Mouse (Mus musculus) intestine, embryonic 14.5 days (tissue): ENCODE measurements around the gene Acta2. TPM values are rescaled to one million over a fixed set of nuclear protein-coding genes. Genes with fewer than 3 reads are reported as not detected.

Source experiments
- ATAC-seq: fragments of 200-750 bp; cut with Nextera tagmentation; replicated peaks from 2 replicates; pipeline ENCODE4 v1.8.0; 2017; ENCODE audit warnings: low read depth, moderate number of reproducible peaks, moderate TSS enrichment, moderate library complexity; ENCODE audit not compliant: low FRiP score, low TSS enrichment
- DNase-seq: peaks from one replicate; pipeline ENCODE4 v3.0.0-alpha.2; 2018; ENCODE audit warnings: low spot score
- H3K27ac ChIP-seq: fragments of 300-500 bp; sonication (generic); 2 replicates; pipeline ENCODE4 v1.5.1; 2014; ENCODE audit warnings: low read depth, mild to moderate bottlenecking, control low read depth
- H3K27me3 ChIP-seq: fragments of 300-500 bp; sonication (generic); replicated peaks from 2 replicates; pipeline ENCODE4 v1.6.1; 2014; ENCODE audit warnings: low read length, control low read depth; ENCODE audit not compliant: control insufficient read depth, insufficient read depth
- H3K36me3 ChIP-seq: fragments of 300-500 bp; sonication (generic); 2 replicates; pipeline ENCODE4 v1.6.1; 2014; ENCODE audit warnings: low read length, control low read depth; ENCODE audit not compliant: control insufficient read depth, insufficient read depth
- H3K4me1 ChIP-seq: fragments of 300-500 bp; sonication (generic); replicated peaks from 2 replicates; pipeline ENCODE4 v1.6.1; 2014; ENCODE audit warnings: low read length, control low read depth, mixed read lengths; ENCODE audit not compliant: control insufficient read depth, insufficient read depth
- H3K4me2 ChIP-seq: fragments of 300-500 bp; sonication (generic); 2 replicates; pipeline ENCODE4 v1.6.1; 2014; ENCODE audit warnings: low read length
- H3K4me3 ChIP-seq: fragments of 300-500 bp; sonication (generic); 2 replicates; pipeline ENCODE4 v1.5.1; 2014; ENCODE audit warnings: low read depth, low read length, control low read depth, mixed read lengths
- H3K9ac ChIP-seq: fragments of 300-500 bp; sonication (generic); 2 replicates; pipeline ENCODE4 v1.6.1; 2014; ENCODE audit warnings: mild to moderate bottlenecking, low read length
- H3K9me3 ChIP-seq: fragments of 300-500 bp; sonication (generic); 2 replicates; pipeline ENCODE4 v1.6.1; 2016; ENCODE audit warnings: low read length, control low read depth; ENCODE audit not compliant: control insufficient read depth
- WGBS: fragments of 180-500 bp; shearing (Covaris S2); extraction: QIAGEN DNeasy Blood & Tissue Kit; methylation state at CpG from one replicate; pipeline ENCODE4 v1.1.7; 2014; 5-methylcytosine and 5-hydroxymethylcytosine counted together
- polyA plus RNA-seq: library from polyadenylated mRNA; unstranded; fragments of >200 nt; fragmentation: Nextera tagmentation; extraction: Ambion mirVana; gene quantifications from 2 replicates; pipeline ENCODE4 v1.2.1, GENCODE M21; 2014

Gene Acta2
- polyA plus RNA-seq, 1 experiment from 2014 or later, result 1,786 TPM

- no peaks in the 10 kb centered on the region for H3K9me3 ChIP-seq
- no peaks in the 10 kb centered on the region for H3K4me1 ChIP-seq
- WGBS, result 15% methylated on average over 6 of the region's 6 CpGs
- no peak overlapping the region for H3K4me2 ChIP-seq
- DNase-seq (peak; percentile 74), ATAC-seq (0 out of 2 replicates have a peak, but pooled peaks have one; percentile 24)
- no peak overlapping the region for H3K4me3 ChIP-seq
- peaks cover 69% of the 10 kb centered on the region for H3K36me3 ChIP-seq
- no peak overlapping the region for H3K27ac ChIP-seq
- no peaks in the 10 kb centered on the region for H3K27me3 ChIP-seq
- no peak overlapping the region for H3K9ac ChIP-seq
Measured at GRCm38 (mm10) chr19:34244056-34244455, 11.3 kb downstream of the Acta2 start.

DNA sequence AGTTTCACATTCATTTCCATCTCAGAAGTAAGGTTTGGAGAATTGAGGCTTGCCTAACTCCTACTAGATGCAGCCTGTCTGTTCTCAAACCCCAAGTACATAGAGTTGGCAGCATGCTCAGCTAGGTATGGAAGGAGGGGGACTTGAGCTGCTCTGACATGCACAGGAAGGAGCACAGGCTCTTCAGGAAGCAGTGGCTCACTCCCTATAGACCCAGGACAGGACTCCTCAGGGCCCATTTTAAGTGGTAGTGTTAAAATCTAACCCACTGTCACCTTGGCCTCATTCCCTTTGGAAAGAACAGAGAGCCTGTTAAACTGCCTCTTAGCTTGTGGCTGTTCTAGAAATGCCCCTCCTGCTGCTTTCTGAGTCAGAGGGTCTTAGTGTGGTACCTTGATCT lies 12.5 kb downstream of the Acta2 start:
- no peak for ATAC-seq
- H3K9me3 ChIP-seq, result no peaks in the 10 kb centered on the region
- peaks cover 58% of the 10 kb centered on the region for H3K36me3 ChIP-seq
- H3K4me2 ChIP-seq, result no peak overlapping the region
- H3K27me3 ChIP-seq, result no peaks in the 10 kb centered on the region
- no peak overlapping the region for H3K4me3 ChIP-seq
- no peaks in the 10 kb centered on the region for H3K4me1 ChIP-seq
- H3K27ac ChIP-seq, result no peak overlapping the region
- H3K9ac ChIP-seq, result no peak overlapping the region
- peak; percentile 35 for DNase-seq

DNA sequence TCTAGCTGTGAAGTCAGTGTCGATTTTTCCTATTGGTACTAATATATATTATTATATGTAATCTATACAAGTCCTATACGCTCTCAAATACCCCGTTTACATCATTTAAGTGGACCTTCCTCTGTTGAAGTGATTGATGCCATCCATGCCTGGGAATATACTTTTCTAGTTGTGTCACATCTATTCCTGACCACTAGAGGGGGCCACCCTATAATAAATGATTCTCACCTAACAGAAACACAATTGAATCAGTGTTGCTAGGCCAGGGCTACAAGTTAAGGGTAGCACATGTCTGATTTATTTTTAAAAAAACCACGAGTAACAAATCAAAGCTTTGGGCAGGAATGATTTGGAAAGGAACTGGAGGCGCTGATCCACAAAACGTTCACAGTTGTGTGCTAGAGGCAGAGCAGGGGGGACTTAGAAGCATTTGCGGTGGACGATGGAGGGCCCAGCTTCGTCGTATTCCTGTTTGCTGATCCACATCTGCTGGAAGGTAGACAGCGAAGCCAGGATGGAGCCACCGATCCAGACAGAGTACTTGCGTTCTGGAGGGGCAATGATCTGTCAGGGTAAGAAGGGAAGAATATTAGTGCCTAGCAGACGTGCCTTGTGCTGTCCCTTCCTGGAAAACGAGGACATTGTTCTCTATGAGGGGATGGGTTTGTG lies 14.0 kb downstream of the Acta2 start:
- Histone ChIP-seq H3K36me3 (peaks cover 51% of the 10 kb centered on the region), H3K9ac (no peak overlapping the region), H3K4me1 (no peaks in the 10 kb centered on the region), H3K4me3 (no peak overlapping the region), H3K27me3 (no peaks in the 10 kb centered on the region), H3K4me2 (no peak overlapping the region), H3K9me3 (no peaks in the 10 kb centered on the region), H3K27ac (no peak overlapping the region)
- ATAC-seq, result peak; percentile 16; the same call in 1 of the 2 replicates
- DNase-seq, result peak; percentile 60
- 67% methylated on average over 15 of the region's 15 CpGs for WGBS

- Histone ChIP-seq H3K27me3 (no peaks in the 10 kb centered on the region), H3K9ac (no peak overlapping the region), H3K9me3 (no peaks in the 10 kb centered on the region), H3K27ac (no peak overlapping the region), H3K4me3 (no peak overlapping the region), H3K4me2 (no peak overlapping the region), H3K36me3 (peaks cover 44% of the 10 kb centered on the region), H3K4me1 (no peaks in the 10 kb centered on the region)
- 85% methylated on average over 5 of the region's 5 CpGs for WGBS
- DNase-seq, result peak; percentile 44
- ATAC-seq, result no peak
Measured at GRCm38 (mm10) chr19:34240273-34241039, 14.9 kb downstream of the Acta2 start.

DNA sequence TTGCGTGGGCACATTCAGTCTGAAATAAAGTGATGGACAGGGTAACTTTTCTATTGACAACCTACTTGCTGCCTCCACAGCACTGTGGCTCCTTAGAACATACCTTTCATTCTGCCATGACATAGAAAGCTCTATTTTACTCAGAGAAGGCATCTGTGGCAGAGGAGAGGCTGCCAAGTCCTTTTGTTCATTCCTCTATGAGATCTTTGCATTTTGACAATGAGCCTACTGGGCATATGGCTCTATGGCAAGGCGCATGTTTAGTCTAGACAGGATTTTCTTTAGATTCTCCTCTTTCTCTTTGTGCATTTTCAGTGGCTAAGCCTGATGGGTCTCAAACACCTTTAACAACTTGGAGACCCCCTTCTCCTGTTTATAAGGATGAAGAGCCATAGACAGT lies 17.6 kb downstream of the Acta2 start:
- DNase-seq (no peak), ATAC-seq (no peak)
- peaks cover 37% of the 10 kb centered on the region; the same call in 1 of the 2 replicates for H3K36me3 ChIP-seq
- 100% methylated on average over 2 of the region's 2 CpGs for WGBS
- H3K9me3 ChIP-seq, result no peaks in the 10 kb centered on the region
- H3K27ac ChIP-seq, result no peak overlapping the region
- H3K27me3 ChIP-seq, result no peaks in the 10 kb centered on the region
- no peak overlapping the region for H3K4me2 ChIP-seq
- H3K4me1 ChIP-seq, result no peaks in the 10 kb centered on the region
- no peak overlapping the region for H3K4me3 ChIP-seq
- no peak overlapping the region for H3K9ac ChIP-seq

DNA sequence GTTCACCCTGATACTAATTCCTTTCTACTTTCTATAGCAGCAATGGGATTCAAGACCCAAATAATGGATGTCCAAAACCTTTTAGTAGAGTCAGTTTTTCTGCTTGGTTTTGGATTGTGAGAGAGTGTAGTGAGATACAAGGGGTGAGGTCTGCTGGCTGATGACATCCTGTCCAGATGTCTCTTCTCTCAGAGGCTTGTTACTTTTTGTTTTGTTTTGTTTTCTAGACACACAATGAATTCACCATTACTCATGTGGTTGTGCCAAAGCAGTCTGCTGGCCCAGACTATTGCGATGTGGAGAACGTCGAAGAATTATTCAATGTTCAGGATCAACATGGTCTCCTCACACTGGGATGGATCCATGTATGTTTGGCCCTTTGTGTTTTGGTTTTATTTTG lies 19.3 kb downstream of the Acta2 start:
- ATAC-seq (no peak), DNase-seq (no peak)
- Histone ChIP-seq H3K4me3 (no peak overlapping the region), H3K4me1 (no peaks in the 10 kb centered on the region), H3K9ac (no peak overlapping the region), H3K9me3 (no peaks in the 10 kb centered on the region), H3K27me3 (no peaks in the 10 kb centered on the region), H3K27ac (no peak overlapping the region), H3K4me2 (no peak overlapping the region), H3K36me3 (peaks cover 21% of the 10 kb centered on the region; the same call in 1 of the 2 replicates)
- 76% methylated on average over 3 of the region's 3 CpGs for WGBS

GRCm38 (mm10) chr19:34233944-34234343 lies 21.4 kb downstream of the Acta2 start:
- 54% methylated on average over 14 of the region's 14 CpGs for WGBS

DNA sequence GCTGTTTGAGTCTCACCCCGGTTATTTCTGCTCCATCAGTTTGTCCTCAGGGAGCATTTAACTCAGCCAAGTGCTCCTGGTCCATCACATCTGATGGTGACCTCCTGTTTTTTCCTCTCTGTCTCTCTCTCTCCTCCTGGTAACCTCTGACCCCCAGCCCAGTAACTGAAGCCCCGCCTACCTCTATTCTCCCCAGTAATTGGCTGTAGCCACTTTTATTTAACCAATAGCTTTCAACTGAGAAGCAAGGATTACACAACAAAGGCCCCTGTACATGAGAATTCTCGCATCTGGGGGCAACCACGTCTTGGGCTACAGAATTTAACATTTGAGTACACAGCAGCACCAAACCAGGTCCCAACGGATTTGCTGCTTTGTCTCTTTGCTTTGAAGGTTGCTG lies 23.1 kb downstream of the Acta2 start:
- 65% methylated on average over 5 of the region's 5 CpGs for WGBS
- Histone ChIP-seq H3K4me2 (no peak overlapping the region), H3K4me1 (no peaks in the 10 kb centered on the region), H3K4me3 (no peak overlapping the region), H3K9me3 (no peaks in the 10 kb centered on the region), H3K27ac (no peak overlapping the region), H3K27me3 (no peaks in the 10 kb centered on the region), H3K36me3 (peaks cover 11% of the 10 kb centered on the region; the same call in 1 of the 2 replicates), H3K9ac (no peak overlapping the region)
- ATAC-seq (no peak), DNase-seq (no peak)

More at GRCm38 (mm10) chr19:34233944-34234343, 21.4 kb downstream of the Acta2 start:
- ATAC-seq (no peak; the same call in 1 of the 2 replicates), DNase-seq (peak; percentile 55)
- no peak overlapping the region for H3K27ac ChIP-seq
- H3K4me3 ChIP-seq, result no peak overlapping the region
- H3K36me3 ChIP-seq, result peaks cover 11% of the 10 kb centered on the region; the same call in 1 of the 2 replicates
- H3K27me3 ChIP-seq, result no peaks in the 10 kb centered on the region
- no peaks in the 10 kb centered on the region for H3K4me1 ChIP-seq
- no peak overlapping the region for H3K4me2 ChIP-seq
- no peaks in the 10 kb centered on the region for H3K9me3 ChIP-seq
- no peak overlapping the region for H3K9ac ChIP-seq
